Mouse (Mus musculus) spleen, adult 2 months (tissue): ENCODE data around the gene Igfbpl1.

Source experiments
- CTCF ChIP-seq: fragments of 200-500 bp; IDR thresholded peaks from 2 replicates; pipeline ENCODE4 v1.5.1; 2011; ENCODE audit warnings: mild to moderate bottlenecking, inconsistent platforms; ENCODE audit not compliant: insufficient read depth, insufficient read length, insufficient replicate concordance; ENCODE audit errors: extremely low read depth
- POLR2A ChIP-seq: fragments of 200-500 bp; IDR thresholded peaks from 2 replicates; pipeline ENCODE4 v1.6.1; 2011; ENCODE audit warnings: low read depth, low read length, inconsistent platforms

GRCm38 (mm10) chr4:45811250-45811649 lies 15.5 kb downstream of the Igfbpl1 start:
- no peak for TF ChIP-seq CTCF
- TF ChIP-seq POLR2A = no peak
